10 mouse cellular contexts compared by ENCODE assay signal in genomic region chr6:129097929-129098328, GRCm38 (mm10). TPM values are rescaled to one million over a fixed set of nuclear protein-coding genes. Genes with fewer than 3 reads are reported as not detected.
DNase-seq lines count a peak whose midpoint lies in the region; ATAC-seq and TF ChIP-seq lines count a peak whose summit lies in the region.
"Had no signal": no experiment of that assay in that cellular context is flagged by ENCODE, and none has a peak within 500 bp of the region (broad histone marks: within the 10 kb centered on the region; RNA-seq: fewer than 3 reads in every experiment).

No protein-coding gene starts in this region.

- peak; percentile 28 for DNase-seq in gastrocnemius, adult 2 months
- no peak for DNase-seq in gastrocnemius, postnatal 10 days
- DNase-seq in 3T3-L1 (ENCODE audit: low read depth, low spot score), result peak; percentile 82
- peak; percentile 64 to 76 for DNase-seq in kidney, postnatal 25 days
- no peak for DNase-seq in cerebellum, postnatal 25 days
- DNase-seq in urinary bladder, postnatal 4 days (ENCODE audit: low spot score in 2 of 2), result no peak
- DNase-seq in embryo, embryonic 9.5 days (ENCODE audit: extremely low spot score), result no peak
- DNase-seq: cerebellum, postnatal 10 days had no signal

- ATAC-seq in common myeloid progenitor, adult 5-6 weeks (replicated peaks; ENCODE audit: low read depth, poor library complexity, severe bottlenecking), result peak; percentile 85
- ATAC-seq: forebrain, embryonic 14.5 days had no signal

- peak overlapping the region; percentile 63 for H3K27ac ChIP-seq in gastrocnemius, adult 2 months

- no peak overlapping the region for H3K4me3 ChIP-seq in gastrocnemius, adult 2 months

- TF ChIP-seq CTCF in gastrocnemius, adult 2 months (IDR thresholded peaks at IDR 0.05), result no peak

- intact Hi-C loops in gastrocnemius, adult 2 months (cut with DNase I), result loop anchor here (10.0 kb wide), 1 partner anchor 267 kb away; no protein-coding TSS in a partner anchor

RNA-seq across cellular contexts. Expression of gene Clec2e, which starts 2.8 kb away (rescaled TPM):
- under 1 TPM; 0.11 to 0.23 TPM for total RNA-seq in gastrocnemius, adult 2 months (2021)
- under 1 TPM; 0.47 to 0.92 TPM for total RNA-seq in gastrocnemius, postnatal 10 days (2021)
- total RNA-seq in common myeloid progenitor, adult 5-6 weeks (2017), result not detected in 2 replicates

RNA-seq across cellular contexts. Expression of gene Klrb1f, which starts 52.2 kb away (rescaled TPM):
- not detected for total RNA-seq in gastrocnemius, adult 2 months (2021)
- not detected for total RNA-seq in gastrocnemius, postnatal 10 days (2021)
- total RNA-seq in common myeloid progenitor, adult 5-6 weeks (2017), result 11.3 and 20.6 TPM in 2 replicates

Comparison
In these comparisons a context has a peak if more than half of its experiments do, and no peak if none do; other contexts are left out.
1. DNase-seq: peak in gastrocnemius, adult 2 months (single experiment), 3T3-L1 (single experiment) and kidney, postnatal 25 days (2 of 2); none in gastrocnemius, postnatal 10 days (single experiment), cerebellum, postnatal 25 days (0 of 2), urinary bladder, postnatal 4 days (0 of 2) and embryo, embryonic 9.5 days (single experiment).
2. RNA of gene Klrb1f, which starts 52.2 kb away (total RNA-seq): 11.3 to 20.6 TPM in common myeloid progenitor, adult 5-6 weeks; not detected in gastrocnemius, postnatal 10 days and not detected in gastrocnemius, adult 2 months; every median in the first group is over 10 times any median in the second.